Mouse (Mus musculus) embryonic fibroblast, embryonic 13.5 days (primary cell): ENCODE measurements around the gene Mob2.

Experiments used
- CTCF ChIP-seq: IDR thresholded peaks from 2 replicates; pipeline ENCODE4 v1.5.1; 2011; ENCODE audit warnings: mild to moderate bottlenecking, control low read depth, low read length, moderate library complexity, borderline replicate concordance; ENCODE audit not compliant: insufficient read depth
- POLR2A ChIP-seq: IDR thresholded peaks from 2 replicates; pipeline ENCODE4 v1.6.1; 2011; ENCODE audit warnings: low read depth, mild to moderate bottlenecking, control low read depth, low read length, moderate library complexity

DNA sequence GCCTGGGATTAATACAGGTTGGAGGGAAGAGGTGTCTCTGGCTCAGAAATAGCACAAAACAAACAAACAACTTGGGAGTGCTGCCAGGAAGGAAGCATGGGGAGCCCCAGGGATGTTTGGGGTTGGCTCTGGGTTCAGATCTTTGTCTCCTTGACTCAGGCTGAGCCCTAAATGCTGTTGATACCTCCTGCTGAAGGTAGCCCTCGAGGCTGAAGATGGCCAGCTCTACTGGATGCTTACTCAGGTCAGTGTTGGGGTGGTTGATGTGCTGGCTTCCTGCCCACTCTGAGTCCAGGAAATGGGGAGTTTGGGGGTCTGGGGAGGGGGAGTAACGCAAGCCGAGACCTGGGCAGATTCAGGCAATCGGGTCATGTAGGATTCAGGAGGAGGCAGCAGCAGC lies 35.8 kb upstream of the Mob2 start:
- no peak for TF ChIP-seq CTCF
- TF ChIP-seq POLR2A: no peak
